17 mouse cellular contexts compared by ENCODE assay signal in the genomic region with DNA sequence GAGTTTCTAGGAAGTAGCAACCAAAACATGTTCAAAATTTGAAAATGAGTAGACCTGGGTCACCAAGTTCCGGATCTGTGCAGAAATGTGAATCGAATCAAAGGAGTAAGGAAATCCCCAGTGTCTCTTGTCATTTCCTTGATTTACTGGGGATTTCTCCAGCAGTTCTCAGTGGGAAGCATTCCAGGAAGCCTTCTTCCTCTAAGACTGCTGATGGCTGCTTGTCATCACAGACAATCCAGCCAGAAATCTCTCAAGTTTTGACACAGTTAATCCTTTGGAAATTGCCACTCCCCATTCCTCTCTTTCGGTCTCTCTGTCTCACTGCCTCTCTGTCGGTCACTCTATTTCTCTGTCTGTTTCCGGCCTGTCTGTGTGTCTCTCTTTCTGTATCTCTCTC.
"Had no signal": no experiment of that assay in that cellular context is flagged by ENCODE, and none has a peak within 500 bp of the region (broad histone marks: within the 10 kb centered on the region; RNA-seq: fewer than 3 reads in every experiment).

No protein-coding gene starts in this region.

- H3K4me1 ChIP-seq: limb, embryonic 15.5 days; lung, embryonic 15.5 days; midbrain, embryonic 13.5 days had no signal

- DNase-seq: kidney, adult 18-20 months; kidney, adult 9 months; kidney, postnatal 14 days; kidney, postnatal 4 days; layer of hippocampus, adult 9-11 months; liver, postnatal 0 days; lung, postnatal 14 days; lung, postnatal 4 days; thymus, adult 2 months; thymus, postnatal 14 days; thymus, postnatal 4 days had no signal

- H3K4me2 ChIP-seq: limb, embryonic 15.5 days; liver, embryonic 11.5 days; lung, embryonic 15.5 days; midbrain, embryonic 13.5 days had no signal

- H3K9ac ChIP-seq: limb, embryonic 15.5 days; liver, embryonic 14.5 days; liver, postnatal 0 days; lung, embryonic 15.5 days; midbrain, embryonic 13.5 days had no signal

- ATAC-seq: liver, postnatal 0 days; midbrain, embryonic 13.5 days had no signal

- H3K36me3 ChIP-seq: limb, embryonic 15.5 days; lung, embryonic 15.5 days; midbrain, embryonic 13.5 days had no signal

- H3K27me3 ChIP-seq: limb, embryonic 15.5 days; lung, embryonic 15.5 days; midbrain, embryonic 13.5 days had no signal

- H3K4me3 ChIP-seq: layer of hippocampus, adult 2 months; limb, embryonic 15.5 days; lung, embryonic 15.5 days; midbrain, embryonic 13.5 days had no signal

- H3K9me3 ChIP-seq: limb, embryonic 15.5 days; lung, embryonic 15.5 days; midbrain, embryonic 13.5 days had no signal

- H3K27ac ChIP-seq: layer of hippocampus, adult 2 months; limb, embryonic 15.5 days; liver, embryonic 14.5 days; lung, embryonic 15.5 days; midbrain, embryonic 13.5 days had no signal
